Mouse (Mus musculus) telencephalon, adult 2 months (tissue): ENCODE measurements around the gene Pinlyp.

ENCODE experiments used
- DNase-seq: peaks from one replicate; pipeline ENCODE4 v3.0.0-alpha.2; 2011; ENCODE audit warnings: low read depth, low spot score

Pinlyp gene

DNA sequence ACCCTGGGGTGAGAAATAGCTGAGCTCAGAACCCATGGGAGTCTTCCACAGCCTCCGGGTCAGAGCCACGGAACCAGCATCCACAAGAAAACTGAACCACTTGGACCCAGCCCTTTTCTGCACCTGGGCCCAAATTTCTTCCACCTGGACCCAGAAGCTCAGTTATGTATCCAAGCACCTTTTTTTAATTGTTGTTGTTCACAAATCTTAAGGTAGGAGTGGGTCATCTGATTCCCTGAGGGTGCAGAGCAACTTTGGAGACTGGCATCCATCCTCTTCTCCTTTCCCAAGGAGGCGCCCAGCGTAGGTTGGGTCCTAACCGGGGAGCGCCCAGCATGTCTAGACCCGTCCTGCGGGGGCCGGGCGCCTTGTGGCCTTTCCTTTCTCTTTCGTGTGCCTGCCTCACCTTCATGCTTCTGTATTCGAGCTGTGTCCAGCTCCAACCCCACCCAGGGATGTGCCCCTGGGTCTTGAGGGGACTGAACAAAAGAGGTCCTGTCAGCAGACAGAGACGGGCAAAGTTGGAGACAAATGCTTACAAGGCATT lies at the start of gene Pinlyp, which contains the start of gene Xrcc1:
Gene Pinlyp, minus strand, starts transcription at position 51 of the 547 bp plus-strand sequence.
Gene Xrcc1, plus strand, starts transcription at position 222 of the 547 bp plus-strand sequence.
- no peak for DNase-seq

DNA sequence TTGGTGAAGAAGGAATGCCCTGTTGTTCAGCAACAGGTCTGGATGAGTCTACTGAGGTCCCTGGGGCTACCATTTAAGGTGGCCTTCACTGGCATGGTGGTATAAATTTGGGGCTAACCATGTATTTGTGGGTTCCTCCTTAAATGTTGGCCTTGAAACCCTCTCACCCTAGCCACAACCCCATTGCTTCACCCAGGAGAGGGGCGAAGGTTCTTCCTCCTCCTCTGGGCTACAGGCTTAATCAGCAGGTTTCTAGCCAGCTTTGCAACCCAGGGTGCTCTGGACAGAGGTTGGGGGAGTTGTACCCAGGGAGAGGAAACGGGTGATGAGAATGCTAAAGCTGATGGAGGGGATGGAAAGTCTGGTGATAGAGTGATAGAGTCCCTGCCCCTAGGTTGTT lies 49.5 kb upstream of the Pinlyp start:
- no peak for DNase-seq

DNA sequence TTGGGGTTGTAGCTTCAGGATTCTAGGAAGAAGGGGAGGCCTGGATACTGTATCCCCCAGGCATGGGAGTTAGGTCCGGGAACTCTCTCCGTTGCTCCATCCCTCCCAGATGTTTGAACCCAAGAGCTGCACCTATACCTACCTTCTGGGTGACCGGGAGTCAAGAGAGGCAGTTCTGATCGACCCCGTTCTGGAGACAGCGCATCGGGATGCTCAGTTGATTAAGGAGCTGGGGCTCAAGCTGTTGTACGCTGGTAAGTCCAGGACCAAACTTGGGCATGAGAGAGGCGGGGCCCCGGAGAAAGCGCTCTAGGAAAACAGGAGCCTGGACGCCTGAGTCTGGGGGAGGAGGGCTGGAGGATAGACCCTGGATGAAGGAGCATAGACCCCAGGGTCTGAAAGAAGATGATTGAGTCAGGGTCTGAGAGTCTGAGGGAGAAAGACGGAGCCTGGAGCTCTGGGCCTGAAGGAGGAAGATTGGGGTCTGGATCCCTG lies 48.4 kb upstream of the Pinlyp start:
- no peak for DNase-seq

- no peak for DNase-seq
These were observed 47.8 kb upstream of the Pinlyp start for GRCm38 (mm10) chr7:24593621-24594308.

- DNase-seq = no peak
These were observed 46.9 kb upstream of the Pinlyp start for GRCm38 (mm10) chr7:24592781-24593180.

DNA sequence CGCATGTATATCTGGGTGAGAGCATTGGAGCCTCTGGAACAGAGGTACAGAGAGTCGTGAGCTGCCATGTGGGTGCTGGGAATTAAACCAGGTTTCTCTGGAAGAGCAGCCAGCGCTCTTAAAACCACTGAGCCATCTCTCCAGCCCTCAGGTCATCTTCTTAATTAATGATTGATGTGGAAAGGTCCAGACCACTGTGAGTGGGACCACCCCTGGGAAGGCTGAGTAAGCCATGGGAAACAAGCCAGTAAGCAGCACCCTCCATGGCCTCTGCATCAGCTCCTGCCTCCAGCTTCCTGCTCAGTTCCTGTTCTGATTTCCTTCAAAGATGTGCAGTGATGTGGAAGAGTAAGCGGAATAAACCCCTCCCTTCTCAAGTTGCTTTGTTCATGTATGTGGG lies 46.2 kb upstream of the Pinlyp start:
- no peak for DNase-seq

DNA sequence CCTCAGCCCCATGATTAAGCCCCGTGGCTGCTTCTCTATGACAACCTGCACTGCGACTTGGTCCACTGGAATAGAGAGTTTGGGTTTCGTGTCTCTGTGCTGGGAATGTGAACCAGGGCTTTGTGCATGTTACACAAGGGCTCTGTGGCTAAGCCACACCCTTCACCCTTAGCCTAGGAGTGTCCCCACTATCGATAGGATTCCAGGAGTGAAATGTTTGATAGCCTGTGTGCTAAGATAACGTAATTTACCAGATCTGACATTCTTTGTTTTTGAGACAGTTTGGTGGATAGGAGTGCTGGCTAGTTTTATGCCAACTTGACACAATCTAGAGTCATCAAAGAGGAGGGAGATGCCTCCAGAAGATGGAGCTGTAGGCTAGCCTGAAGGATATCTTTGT lies 45.8 kb upstream of the Pinlyp start:
- no peak for DNase-seq

- no peak for DNase-seq
These were observed 42.4 kb upstream of the Pinlyp start for GRCm38 (mm10) chr7:24588336-24588735.

- DNase-seq = peak; percentile 72
These were observed 41.6 kb upstream of the Pinlyp start, which contains the start of the genes Ethe1 and Zfp575 for GRCm38 (mm10) chr7:24587330-24588105. TSS of gene Ethe1 (plus strand) at chr7:24587543. TSS of gene Zfp575 (minus strand) at chr7:24587641.

GRCm38 (mm10) chr7:24586828-24587227 lies 40.9 kb upstream of the Pinlyp start:
- DNase-seq = no peak

DNA sequence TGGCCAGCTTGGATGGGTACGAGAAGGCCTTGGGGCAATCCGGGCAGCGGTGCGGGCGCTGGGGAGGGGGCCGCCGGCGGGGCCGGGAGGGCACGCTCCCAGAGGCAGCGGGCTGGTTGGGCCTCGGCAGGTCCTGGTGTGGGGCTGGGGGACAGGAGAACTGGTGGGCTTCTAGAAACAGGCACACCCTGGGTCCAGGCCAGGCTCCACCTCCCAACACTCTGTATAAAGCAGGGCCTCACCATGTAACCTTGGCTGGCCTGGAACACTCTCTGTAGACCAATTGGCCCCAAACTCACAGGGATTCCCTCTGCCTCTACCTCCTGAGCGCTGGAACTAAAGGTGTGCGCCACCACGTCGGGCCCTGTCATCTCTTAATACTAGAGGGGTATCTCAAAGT lies 40.1 kb upstream of the Pinlyp start:
- DNase-seq = no peak

GRCm38 (mm10) chr7:24584876-24585275 lies 39.0 kb upstream of the Pinlyp start:
- no peak for DNase-seq

DNA sequence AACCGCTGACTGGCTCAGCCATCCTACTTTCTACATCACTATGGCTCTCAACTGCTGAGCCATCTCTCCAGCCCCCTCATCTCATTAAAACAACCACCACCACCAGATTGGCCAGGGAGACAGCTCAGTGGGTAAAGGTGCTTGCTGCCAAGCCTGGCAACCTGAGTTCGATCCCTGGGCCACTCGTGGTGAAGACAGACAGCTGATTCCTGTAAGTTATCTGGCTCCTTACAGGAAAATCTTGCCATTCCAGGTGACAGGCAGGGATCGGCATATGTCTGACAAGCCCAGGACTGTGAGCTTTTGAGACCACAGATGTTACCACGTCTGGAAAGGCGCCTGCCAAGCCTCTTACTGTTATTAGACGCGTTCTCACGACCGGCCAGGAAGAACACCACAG lies 31.9 kb upstream of the Pinlyp start:
- DNase-seq = no peak

- no peak for DNase-seq
These were observed 28.4 kb upstream of the Pinlyp start for GRCm38 (mm10) chr7:24574224-24574796.

DNA sequence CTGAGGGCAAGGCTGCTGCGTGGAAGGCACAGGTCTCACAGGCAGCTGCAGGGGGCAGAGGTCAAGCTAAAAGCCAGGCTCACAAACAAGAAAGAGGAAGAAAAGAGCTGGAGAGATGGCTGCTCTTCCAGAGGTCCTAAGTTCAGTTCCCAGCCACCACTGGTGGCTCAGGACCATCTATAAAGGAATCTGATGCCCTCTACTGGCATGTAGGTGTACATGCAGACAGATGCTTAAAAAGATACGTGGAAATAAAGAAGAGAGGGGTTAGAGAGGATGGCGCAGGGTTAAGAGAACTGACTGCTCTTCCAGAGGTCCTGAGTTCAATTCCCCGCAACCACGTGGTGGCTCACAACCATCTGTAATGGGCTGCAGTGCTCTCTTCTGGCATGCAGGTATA lies 26.5 kb upstream of the Pinlyp start:
- no peak for DNase-seq

DNA sequence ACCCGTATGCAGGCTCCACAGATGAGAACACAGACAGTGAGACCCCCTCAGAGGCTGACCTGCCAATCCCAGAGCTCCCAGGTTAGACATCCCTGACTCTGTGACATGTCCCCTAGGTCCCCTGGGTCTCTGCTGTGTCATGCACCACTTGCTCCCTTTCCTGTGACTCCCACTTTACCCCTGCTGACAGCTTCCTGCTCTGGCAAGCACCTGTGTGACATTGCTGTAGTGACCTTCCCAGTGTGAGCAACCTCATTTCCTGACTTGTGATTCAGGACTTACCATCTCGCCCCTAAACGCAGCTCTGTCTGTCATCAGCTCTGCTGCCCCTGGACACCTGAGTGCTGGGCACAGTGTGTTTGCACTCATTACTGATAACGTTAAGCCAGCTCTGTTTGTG lies 25.2 kb upstream of the Pinlyp start:
- DNase-seq = no peak

- DNase-seq = no peak
These were observed 22.6 kb upstream of the Pinlyp start for GRCm38 (mm10) chr7:24568512-24568911.

GRCm38 (mm10) chr7:24566206-24566605 lies 20.3 kb upstream of the Pinlyp start:
- DNase-seq = no peak

DNA sequence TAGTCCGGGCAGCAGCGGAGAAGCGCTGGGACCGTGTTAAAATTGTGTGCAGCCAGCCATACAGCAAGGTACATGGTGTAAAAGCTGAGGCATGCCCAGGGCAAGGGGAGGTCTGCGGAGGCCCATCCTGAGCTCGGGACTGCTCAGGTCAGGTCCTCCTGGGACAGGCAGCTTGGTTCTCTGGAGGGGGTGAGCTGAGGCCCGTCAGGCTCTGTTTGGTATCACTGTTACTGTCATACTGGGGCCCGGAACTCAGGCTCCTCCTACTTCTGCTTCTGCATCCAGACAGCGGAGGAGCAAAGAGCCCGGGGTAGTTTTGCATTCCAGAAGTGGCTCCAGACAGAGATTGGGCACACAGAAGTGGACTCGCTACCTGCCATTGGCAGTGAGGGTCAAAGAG lies 19.7 kb upstream of the Pinlyp start:
- DNase-seq = no peak

GRCm38 (mm10) chr7:24564607-24565265 lies 18.8 kb upstream of the Pinlyp start:
- no peak for DNase-seq

- no peak for DNase-seq
These were observed 17.9 kb upstream of the Pinlyp start for GRCm38 (mm10) chr7:24563837-24564206.
